ENCODE assay signal across 10 mouse cellular contexts in the genomic region with DNA sequence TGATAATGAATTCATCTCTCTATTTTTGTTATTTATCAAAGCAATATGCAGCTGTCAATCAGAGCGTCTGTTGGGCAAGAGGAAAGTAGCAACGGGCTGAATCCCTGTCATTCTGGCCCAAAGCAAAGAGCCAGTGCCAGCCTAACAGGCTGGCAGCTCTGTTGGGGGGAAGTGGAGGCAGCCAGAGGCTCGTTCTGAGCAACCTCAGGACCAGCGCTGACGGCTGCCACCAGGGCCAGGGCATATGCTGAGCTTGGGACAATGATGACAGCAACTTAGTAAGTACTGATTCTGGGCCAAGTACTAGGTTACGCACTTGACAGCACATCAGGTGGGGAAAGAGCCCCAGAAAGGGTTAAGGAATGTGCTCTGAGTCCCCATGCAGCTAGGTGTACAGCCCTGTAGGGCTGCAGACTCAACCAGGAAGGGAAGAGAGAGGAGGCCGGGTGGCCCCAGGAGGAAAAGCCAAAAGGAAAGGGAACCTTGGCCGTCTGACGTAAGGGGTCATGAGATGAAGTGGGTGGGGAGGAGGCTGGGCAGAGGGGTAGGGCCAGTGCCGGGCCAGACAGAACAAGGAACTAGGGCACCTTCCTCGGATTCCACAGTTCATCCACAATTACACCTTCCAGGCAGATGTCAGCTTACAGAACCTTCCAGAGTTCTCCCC. TPM values are rescaled to one million over a fixed set of nuclear protein-coding genes. Genes with fewer than 3 reads are reported as not detected.
A peak's percentile ranks its signal among the peaks of the same experiment; 100 is the strongest.
DNase-seq lines count a peak whose midpoint lies in the region; ATAC-seq and TF ChIP-seq lines count a peak whose summit lies in the region.
"Had no signal": no experiment of that assay in that cellular context is flagged by ENCODE, and none has a peak within 500 bp of the region (broad histone marks: within the 10 kb centered on the region; RNA-seq: fewer than 3 reads in every experiment).

No protein-coding gene starts in this region.

- no peaks in the 10 kb centered on the region for H3K36me3 ChIP-seq in heart, adult 2 months (ENCODE audit: control insufficient read depth, insufficient read depth, low read length)
- H3K36me3 ChIP-seq in liver, embryonic 14.5 days (replicated peaks; ENCODE audit: control insufficient read depth, insufficient read depth, low read depth), result peaks cover 5% of the 10 kb centered on the region
- H3K36me3 ChIP-seq in stomach, embryonic 16.5 days (ENCODE audit: control insufficient read depth, insufficient read depth, low read length), result no peaks in the 10 kb centered on the region

- no peak overlapping the region for H3K4me3 ChIP-seq in heart, adult 2 months
- no peak overlapping the region for H3K4me3 ChIP-seq in liver, embryonic 14.5 days (ENCODE audit: insufficient read depth in 1 of 2, low read depth in 2 of 2, low read length in 2 of 2)
- no peak overlapping the region for H3K4me3 ChIP-seq in stomach, embryonic 16.5 days (replicated peaks; ENCODE audit: low read length)

- H3K4me2 ChIP-seq in liver, embryonic 14.5 days (ENCODE audit: low read depth), result peak overlapping the region; percentile 87; the same call in 1 of the 2 replicates
- H3K4me2 ChIP-seq in stomach, embryonic 16.5 days (ENCODE audit: low read depth, low read length), result 0 out of 2 replicates have a peak overlapping the region, but pooled peaks have one; percentile 13

- H3K9ac ChIP-seq in heart, adult 2 months (ENCODE audit: low read depth, low read length), result no peak overlapping the region
- no peak overlapping the region for H3K9ac ChIP-seq in liver, embryonic 14.5 days (replicated peaks)
- H3K9ac ChIP-seq in stomach, embryonic 16.5 days (ENCODE audit: low read length), result peak overlapping the region; percentile 27; the same call in 1 of the 2 replicates
- H3K9ac ChIP-seq: lung, embryonic 14.5 days had no signal

- no peaks in the 10 kb centered on the region for H3K9me3 ChIP-seq in liver, embryonic 14.5 days (ENCODE audit: control insufficient read depth, low read length)
- H3K9me3 ChIP-seq in stomach, embryonic 16.5 days (replicated peaks; ENCODE audit: control insufficient read depth, low read length), result no peaks in the 10 kb centered on the region
- H3K9me3 ChIP-seq: G1E had no signal

- TF ChIP-seq CTCF in heart, adult 2 months (IDR thresholded peaks at IDR 0.05), result no peak
- TF ChIP-seq CTCF in liver, embryonic 14.5 days (IDR thresholded peaks at IDR 0.05; ENCODE audit: low read depth), result no peak

- no peak for TF ChIP-seq EP300 in heart, adult 2 months (IDR thresholded peaks at IDR 0.05; ENCODE audit: insufficient read depth, low read depth, low read length)
- no peak for TF ChIP-seq EP300 in liver, embryonic 14.5 days (IDR thresholded peaks at IDR 0.05; ENCODE audit: low read depth)

- intact Hi-C loops in heart, adult 2 months (cut with DNase I), result loop anchor here (5.0 kb wide), 1 partner anchor 87 kb away; no protein-coding TSS in a partner anchor
- intact Hi-C loops in heart, postnatal 10 days (cut with DNase I), result loop anchor here (10.0 kb wide), 1 partner anchor 204 kb away; no protein-coding TSS in a partner anchor

- TF ChIP-seq POLR2A in heart, adult 2 months (IDR thresholded peaks at IDR 0.05; ENCODE audit: insufficient read depth, low read depth, low read length), result 0 out of 2 replicates have a peak, but pooled peaks have one; percentile 29

- peak overlapping the region; percentile 72; the same call in 1 of the 2 replicates for H3K27ac ChIP-seq in heart, adult 2 months
- no peak overlapping the region for H3K27ac ChIP-seq in liver, embryonic 14.5 days
- peak overlapping the region; percentile 77; the same call in 1 of the 2 replicates for H3K27ac ChIP-seq in stomach, embryonic 16.5 days (ENCODE audit: low read length)

- no peaks in the 10 kb centered on the region for H3K27me3 ChIP-seq in heart, adult 2 months (ENCODE audit: control insufficient read depth, insufficient read depth, low read length)
- H3K27me3 ChIP-seq in liver, embryonic 14.5 days (ENCODE audit: control insufficient read depth, insufficient read depth, low read length), result no peaks in the 10 kb centered on the region
- no peaks in the 10 kb centered on the region for H3K27me3 ChIP-seq in stomach, embryonic 16.5 days (ENCODE audit: control insufficient read depth, insufficient read depth, low read length)

- WGBS in heart, adult 2 months, result 64% methylated on average over 11 of the region's 11 CpGs
- WGBS in liver, embryonic 14.5 days (ENCODE audit: insufficient replicate concordance), result 70% methylated on average over 11 of the region's 11 CpGs
- 70% methylated on average over 11 of the region's 11 CpGs for WGBS in stomach, embryonic 16.5 days

- no peak for ATAC-seq in liver, embryonic 14.5 days (ENCODE audit: insufficient read depth)
- peak; percentile 22; the same call in 1 of the 2 replicates for ATAC-seq in stomach, embryonic 16.5 days (ENCODE audit: insufficient read depth, low FRiP score)

- no peaks in the 10 kb centered on the region; the same call in 1 of the 2 replicates for H3K79me2 ChIP-seq in heart, adult 2 months (replicated peaks; ENCODE audit: control insufficient read depth, insufficient read depth, low read length)

- peak in 1 of 2 experiments; percentile 76 for DNase-seq in heart, adult 2 months
- no peak for DNase-seq in heart, postnatal 10 days
- peak; percentile 36 to 47 for DNase-seq in spleen, postnatal 36 days (ENCODE audit: low spot score in 2 of 2)
- DNase-seq in spleen, adult 18-20 months, result no peak
- no peak for DNase-seq in liver, embryonic 14.5 days (ENCODE audit: low read depth in 3 of 3, low spot score in 3 of 3)
- no peak for DNase-seq in thymus, postnatal 36 days
- no peak for DNase-seq in thymus, adult 18-20 months
- DNase-seq: lung, embryonic 14.5 days had no signal

- peaks cover 12% of the 10 kb centered on the region for H3K4me1 ChIP-seq in heart, adult 2 months (ENCODE audit: control insufficient read depth, insufficient read depth, low read length)
- H3K4me1 ChIP-seq in liver, embryonic 14.5 days (replicated peaks; ENCODE audit: control insufficient read depth in 2 of 2, insufficient read depth in 2 of 2, low read length in 1 of 2), result peaks cover 27 to 38% of the 10 kb centered on the region in 2 experiments
- H3K4me1 ChIP-seq in stomach, embryonic 16.5 days (ENCODE audit: control insufficient read depth, insufficient read depth, low read length), result peaks cover 79% of the 10 kb centered on the region

RNA-seq across cellular contexts. Expression of gene Efhd2, which starts 3.9 kb away (rescaled TPM):
- total RNA-seq in heart, adult 2 months (2021), result 10 to 100 TPM; 19.4 to 21.2 TPM
- polyA plus RNA-seq in heart, adult 2 months (2012; rRNA removed), result 28.4 and 33.0 TPM in 2 replicates
- 10 to 100 TPM; 30.4 to 36.7 TPM for total RNA-seq in heart, postnatal 10 days (2021)
- polyA plus RNA-seq in liver, embryonic 14.5 days (2012; rRNA removed), result 25.9 and 26.5 TPM in 2 replicates
- 23.4 and 26.2 TPM in 2 replicates for polyA plus RNA-seq in liver, embryonic 14.5 days (2014; fragmentation: Nextera tagmentation; extraction: Ambion mirVana)
- polyA plus RNA-seq in stomach, embryonic 16.5 days (2015; fragmentation: Nextera tagmentation; extraction: Ambion mirVana), result 108 and 110 TPM in 2 replicates

RNA-seq across cellular contexts. Expression of gene Ctrc, which starts 24.6 kb away (rescaled TPM):
- not detected for total RNA-seq in heart, adult 2 months (2021)
- not detected in 2 replicates for polyA plus RNA-seq in heart, adult 2 months (2012; rRNA removed)
- total RNA-seq in heart, postnatal 10 days (2021), result not detected
- polyA plus RNA-seq in liver, embryonic 14.5 days (2012; rRNA removed), result not detected in 2 replicates
- not detected in 2 replicates for polyA plus RNA-seq in liver, embryonic 14.5 days (2014; fragmentation: Nextera tagmentation; extraction: Ambion mirVana)
- 0.18 and 0.67 TPM in 2 replicates for polyA plus RNA-seq in stomach, embryonic 16.5 days (2015; fragmentation: Nextera tagmentation; extraction: Ambion mirVana)
- total RNA-seq: G1E had no signal
- polyA plus RNA-seq: G1E; lung, embryonic 14.5 days had no signal

RNA-seq across cellular contexts. Expression of gene Cela2a, which starts 44.8 kb away (rescaled TPM):
- not detected for total RNA-seq in heart, adult 2 months (2021)
- 0.26 and 0.62 TPM in 2 replicates for polyA plus RNA-seq in heart, adult 2 months (2012; rRNA removed)
- total RNA-seq in heart, postnatal 10 days (2021), result under 1 TPM in 1 of 2 experiments, not detected in 1; 0.87 TPM
- not detected in 2 replicates for polyA plus RNA-seq in liver, embryonic 14.5 days (2012; rRNA removed)
- polyA plus RNA-seq in liver, embryonic 14.5 days (2014; fragmentation: Nextera tagmentation; extraction: Ambion mirVana), result not detected in 2 replicates
- polyA plus RNA-seq in stomach, embryonic 16.5 days (2015; fragmentation: Nextera tagmentation; extraction: Ambion mirVana), result 754 and 1,267 TPM in 2 replicates
- total RNA-seq: G1E had no signal
- polyA plus RNA-seq: G1E; lung, embryonic 14.5 days had no signal

Comparison
In these comparisons a context has a peak if more than half of its experiments do, and no peak if none do; other contexts are left out.
1. DNase-seq: peak in spleen, postnatal 36 days (2 of 2); none in heart, postnatal 10 days (0 of 2), spleen, adult 18-20 months (0 of 2), liver, embryonic 14.5 days (0 of 3), thymus, postnatal 36 days (0 of 2) and thymus, adult 18-20 months (0 of 2).
2. RNA of gene Cela2a, which starts 44.8 kb away (polyA plus RNA-seq): 754 to 1,267 TPM in stomach, embryonic 16.5 days; 0.26 to 0.62 TPM in heart, adult 2 months and not detected in liver, embryonic 14.5 days; every median in the first group is over 100 times any median in the second.